Mouse (Mus musculus): ENCODE measurements around the gene Gprin2.

GRCm38 (mm10) chr14:34226566-34226965 lies 25.1 kb upstream of the Gprin2 start:
- TF ChIP-seq EP300 (IDR thresholded peaks at IDR 0.05; ENCODE audit: low read depth) (no peak), CTCF (IDR thresholded peaks at IDR 0.05; ENCODE audit: low read depth) (no peak)

Data from liver, postnatal 0 days (tissue).